Mouse (Mus musculus): Measurements from ENCODE around the gene Slc25a33.
"Not testable (repeated sequence)": the region's sequence is repeated elsewhere in the genome, so short reads cannot be mapped to it uniquely, and the experiment has no call there.

Gene Slc25a33

DNA sequence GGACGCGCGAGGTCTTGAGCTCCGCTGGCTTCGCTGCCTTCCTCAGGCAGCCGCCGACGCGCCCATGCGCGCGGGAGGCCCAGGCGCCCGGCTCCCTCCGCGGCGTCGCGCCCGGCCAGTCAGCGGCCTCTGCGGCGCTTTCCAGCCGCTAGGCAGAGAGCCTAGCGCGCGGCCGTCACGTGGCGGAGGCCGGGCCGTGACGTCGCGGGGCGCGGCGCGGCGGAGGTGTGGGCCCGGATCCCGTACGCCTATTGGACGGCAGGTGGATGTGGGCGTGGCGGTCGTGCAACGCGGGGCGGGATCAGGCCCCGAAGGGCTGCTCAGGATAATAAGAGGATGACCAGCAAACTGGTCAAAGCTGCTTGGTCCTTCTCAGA is at the start of gene Slc25a33:
Gene Slc25a33, minus strand, starts transcription at position 184 of the 377 bp plus-strand sequence.
- DNase-seq, result peak; percentile 97

DNA sequence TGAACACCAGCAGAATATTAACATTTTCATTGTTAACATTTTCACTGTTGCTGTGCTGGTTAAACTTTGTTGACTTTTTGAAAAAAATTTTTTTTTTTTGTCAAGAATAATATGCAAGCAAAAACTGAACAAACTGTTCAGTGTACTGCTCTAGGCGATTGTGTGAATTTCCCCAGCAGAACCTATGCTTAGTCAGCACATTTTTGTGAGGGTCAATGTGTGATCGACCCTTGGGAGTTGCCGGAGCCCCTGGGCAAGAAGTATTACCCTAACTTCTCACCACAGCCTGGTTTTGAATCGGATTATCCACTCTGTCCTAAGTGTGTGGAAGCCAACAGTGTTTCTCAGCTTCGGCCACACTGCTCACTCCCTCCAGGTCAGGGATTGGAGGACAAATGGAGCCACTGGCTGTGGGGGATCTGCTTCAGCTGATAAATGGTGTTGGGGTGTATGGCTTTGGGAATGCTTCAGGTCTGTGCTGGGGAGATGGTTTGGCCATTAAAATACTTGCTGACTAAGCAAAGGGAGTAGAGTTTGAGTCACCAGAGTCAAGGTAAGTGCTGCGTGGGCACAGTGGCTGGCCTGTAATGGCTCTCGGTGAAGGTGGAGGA is 48.6 kb upstream of the Slc25a33 start:
- DNase-seq, result no peak

DNA sequence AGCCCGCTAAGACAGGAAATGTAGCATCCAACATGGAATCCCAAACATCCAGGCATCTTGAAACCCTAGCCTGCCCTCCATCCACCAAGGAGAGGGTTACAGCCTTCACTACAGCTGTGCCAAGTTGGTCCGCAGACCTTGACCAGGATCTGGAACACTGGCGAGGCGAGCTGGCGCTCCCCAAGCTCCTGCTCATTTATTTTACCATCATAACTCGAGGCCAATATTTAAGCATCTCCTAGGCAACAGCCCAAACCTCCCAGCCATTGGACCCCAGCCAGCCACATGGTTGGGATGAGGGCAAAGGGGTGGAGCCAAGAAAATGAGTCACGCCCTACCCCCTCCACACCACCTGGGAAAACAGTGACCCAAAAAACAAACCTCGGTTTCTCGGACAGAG is 48.0 kb upstream of the Slc25a33 start:
- no peak for DNase-seq

DNA sequence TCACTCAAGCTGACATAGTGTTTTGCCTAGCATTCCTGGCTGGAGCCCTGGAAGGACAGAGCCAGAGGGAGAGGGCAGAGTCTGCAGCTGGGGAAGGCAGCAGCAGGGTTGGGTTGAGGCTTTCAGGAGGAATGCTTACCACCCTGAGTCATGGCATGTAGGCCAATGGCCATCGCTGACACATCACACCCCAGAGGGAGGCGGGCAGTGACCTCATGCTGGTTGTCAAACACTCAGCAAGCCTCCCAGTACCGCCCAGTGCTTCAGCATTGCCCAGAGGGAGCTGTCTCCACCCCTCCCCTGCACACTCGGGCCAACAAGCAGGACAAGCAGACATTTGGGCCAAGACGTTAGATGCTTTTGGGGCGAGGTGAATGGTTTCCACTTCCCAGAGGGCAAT is 46.5 kb upstream of the Slc25a33 start:
- no peak for DNase-seq

DNA sequence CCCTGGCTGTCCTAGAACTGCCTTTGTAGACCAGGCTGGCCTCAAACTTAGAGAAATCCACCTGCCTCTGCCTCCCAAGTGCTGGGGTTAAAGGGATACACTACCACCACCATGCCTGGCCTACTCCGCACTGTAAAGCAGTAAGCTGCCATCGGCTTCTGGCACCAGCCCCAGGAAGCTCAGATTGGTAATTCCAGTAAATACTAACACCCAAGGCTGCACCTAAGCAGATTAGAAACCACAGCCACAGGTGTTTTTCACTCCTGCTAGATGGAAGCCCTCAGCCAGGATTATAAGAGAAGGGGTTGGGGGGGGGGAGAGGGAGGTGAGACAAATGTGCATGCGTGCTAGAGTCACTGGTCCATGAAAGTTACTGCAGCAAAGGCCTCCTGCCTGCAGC is 45.1 kb upstream of the Slc25a33 start:
- DNase-seq, result no peak

DNA sequence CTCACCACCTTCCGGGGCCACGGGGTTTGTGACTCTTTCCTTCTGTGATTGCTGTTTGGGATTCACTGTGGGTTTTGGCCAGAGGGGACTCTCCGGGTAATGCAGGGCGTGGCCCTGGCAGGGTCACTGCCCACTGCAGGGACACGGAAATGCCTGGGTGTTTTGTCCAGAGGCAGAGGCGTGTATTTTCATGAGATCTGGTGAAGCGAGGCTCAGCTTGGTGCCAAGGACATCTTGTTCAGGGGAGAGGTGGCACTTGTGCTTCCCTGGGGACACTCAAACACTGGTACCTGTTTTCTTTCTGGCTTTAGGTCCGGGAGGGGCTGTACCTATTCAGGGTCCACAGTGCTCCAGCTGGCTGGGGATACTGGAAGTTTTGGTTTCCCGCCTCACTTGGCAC is 42.5 kb upstream of the Slc25a33 start:
- DNase-seq, result no peak

DNA sequence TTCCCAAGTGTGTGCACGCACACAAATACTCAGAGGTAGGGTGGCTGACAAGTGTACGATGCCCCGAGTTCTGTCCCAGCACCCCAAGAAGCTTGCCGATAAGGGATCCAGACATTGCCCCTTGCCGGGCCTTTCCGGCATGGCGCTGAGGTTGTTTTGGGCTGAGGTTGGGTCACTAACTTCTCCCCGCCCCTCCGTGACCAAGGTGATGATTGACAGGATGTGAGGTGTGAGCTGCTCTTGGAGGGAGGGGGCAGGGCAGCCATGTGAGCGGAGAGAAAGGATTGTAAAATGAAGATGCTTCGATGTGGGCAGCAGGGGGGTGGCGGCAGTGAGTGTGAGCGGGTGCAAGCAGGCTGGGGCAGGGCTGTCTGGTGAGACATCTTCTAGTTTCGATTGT is 41.5 kb upstream of the Slc25a33 start:
- DNase-seq, result no peak

DNA sequence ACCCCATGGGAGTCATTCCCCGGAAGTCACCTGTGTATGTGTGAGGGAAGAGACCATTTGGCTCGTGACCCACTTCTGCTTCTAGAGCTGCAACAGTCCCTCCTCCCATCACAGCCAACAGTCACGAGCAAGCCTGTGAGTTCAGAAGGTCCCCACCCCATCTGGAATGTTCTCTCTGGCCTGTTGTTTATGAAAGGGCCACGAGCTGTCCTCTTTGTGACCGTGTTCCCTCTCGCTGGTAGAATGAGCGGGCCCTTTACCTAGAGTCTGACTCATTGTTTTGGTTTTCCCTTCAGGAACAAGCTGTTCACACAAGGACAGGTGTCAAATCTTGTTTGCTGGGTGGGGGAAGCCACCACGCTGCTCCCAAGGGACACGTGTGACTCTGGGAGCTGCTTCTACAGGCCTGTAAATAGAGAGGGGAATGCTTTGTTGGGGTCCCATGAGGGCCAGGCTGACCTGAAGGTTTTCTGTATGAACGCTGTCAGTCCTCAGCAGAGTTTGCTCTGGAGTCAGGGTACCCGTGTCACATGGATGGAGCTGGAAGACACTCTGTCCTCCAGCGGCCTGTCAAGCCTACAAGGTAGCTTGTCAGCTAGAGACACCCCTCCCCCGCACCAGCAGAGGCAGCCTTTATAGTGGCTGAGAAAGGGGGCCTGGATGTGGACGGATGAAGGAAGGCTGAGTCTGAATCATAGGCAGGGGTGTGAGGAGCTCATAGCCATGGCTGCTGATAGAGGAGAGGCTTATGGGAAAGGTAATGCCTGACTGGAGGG is 39.5 kb upstream of the Slc25a33 start:
- DNase-seq, result no peak

DNA sequence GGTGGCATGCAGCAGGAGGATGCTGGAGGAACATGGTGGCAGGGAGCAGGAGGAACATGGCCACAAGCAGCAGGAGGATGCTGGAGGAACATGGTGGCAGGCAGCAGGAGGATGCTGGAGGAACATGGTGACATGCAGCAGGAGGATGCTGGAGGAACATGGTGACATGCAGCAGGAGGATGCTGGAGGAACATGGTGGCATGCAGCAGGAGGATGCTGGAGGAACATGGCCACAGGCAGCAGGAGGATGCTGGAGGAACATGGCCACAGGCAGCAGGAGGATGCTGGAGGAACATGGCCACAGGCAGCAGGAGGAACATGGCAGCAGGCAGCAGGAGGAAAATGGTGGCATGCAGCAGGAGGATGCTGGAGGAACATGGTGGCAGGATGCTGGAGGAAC is 36.3 kb upstream of the Slc25a33 start:
- not testable (repeated sequence) for DNase-seq

DNA sequence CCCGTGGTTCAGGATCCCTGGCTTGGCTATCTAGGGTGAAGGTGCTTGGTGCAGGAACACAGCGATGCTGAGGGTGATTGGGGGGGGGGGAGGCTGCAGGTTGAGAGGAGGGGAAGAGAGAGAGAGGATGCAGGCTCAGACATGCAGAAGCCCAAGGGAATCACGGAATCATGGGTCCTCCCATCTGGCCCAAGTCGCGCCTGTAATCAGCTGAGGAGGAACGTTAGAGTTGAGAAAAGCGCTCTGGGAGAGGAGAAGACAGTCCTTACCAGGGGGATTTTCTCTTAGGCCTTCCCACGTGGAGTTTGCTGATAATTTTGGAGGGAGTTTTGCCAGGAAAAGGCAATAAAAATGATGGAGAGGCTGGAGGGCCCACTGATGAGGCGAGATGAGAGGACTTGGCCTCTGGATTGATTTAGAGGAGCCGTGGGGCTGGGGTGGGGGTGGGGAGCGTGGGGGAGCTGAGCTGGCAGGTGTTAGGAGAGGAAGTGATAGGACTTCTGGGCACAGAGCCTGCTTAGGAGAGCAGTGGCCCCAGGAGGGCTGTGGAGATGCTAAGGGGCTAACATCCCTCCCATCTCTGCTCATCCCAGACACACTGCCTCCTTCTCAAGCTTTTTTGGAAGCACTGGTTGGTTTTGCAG is 34.6 kb upstream of the Slc25a33 start:
- no peak for DNase-seq

DNA sequence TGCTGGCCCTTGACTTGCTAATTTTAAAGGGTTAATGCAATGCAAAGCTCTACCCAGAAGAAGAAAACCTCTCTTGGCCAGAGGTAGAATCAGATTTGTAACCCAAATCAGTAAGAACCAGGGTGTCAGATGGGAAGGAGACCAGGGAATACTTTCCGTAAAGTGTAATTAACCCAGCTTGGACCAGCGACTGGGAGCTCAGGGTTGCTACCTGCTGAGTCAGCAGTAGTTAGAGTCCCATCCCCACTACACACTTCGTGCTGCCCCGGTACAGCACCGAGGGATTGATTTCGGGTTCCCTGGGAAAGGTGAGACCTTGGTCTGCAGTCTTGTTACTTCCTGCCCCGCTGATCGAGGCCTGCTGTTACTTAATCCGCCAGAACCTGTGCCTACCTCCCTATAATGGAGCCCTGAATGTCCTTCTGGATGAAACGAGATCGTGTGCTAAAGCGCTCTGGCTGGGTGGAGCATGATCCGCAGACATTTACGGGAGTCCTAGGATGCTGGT is 34.0 kb upstream of the Slc25a33 start:
- no peak for DNase-seq

DNA sequence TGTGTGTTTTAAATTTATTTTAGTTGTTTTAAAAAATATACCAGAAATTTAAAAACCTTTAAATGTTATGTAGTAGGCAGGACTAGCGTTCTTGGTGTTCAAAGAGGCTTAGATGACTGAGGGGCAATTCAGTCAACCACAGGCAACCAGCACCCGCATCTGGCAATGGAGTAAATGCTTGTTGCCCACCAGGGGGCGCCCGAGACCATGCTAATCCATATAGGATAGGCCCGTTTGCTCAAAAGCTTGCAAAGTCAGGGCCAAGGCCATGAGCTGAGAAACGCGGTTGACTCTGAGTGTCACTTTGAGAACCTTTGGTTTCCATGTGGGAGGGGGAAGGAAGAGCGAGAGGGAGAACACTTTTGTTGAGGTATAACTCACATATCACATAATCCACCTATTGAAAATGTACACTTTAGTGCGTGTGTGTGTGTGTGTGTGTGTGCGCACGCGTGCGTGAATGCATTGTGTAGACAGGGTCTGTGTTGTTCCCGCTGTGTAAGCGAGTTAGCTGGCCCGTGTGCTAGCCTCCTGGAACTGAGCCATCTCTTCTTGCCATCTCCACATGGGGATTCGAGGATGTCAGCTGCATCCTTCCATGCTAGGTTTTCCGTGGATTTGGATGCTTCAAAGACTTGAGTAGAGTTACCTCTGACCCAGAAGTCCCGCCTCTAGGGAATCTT is 32.8 kb upstream of the Slc25a33 start:
- peak; percentile 87 for DNase-seq

DNA sequence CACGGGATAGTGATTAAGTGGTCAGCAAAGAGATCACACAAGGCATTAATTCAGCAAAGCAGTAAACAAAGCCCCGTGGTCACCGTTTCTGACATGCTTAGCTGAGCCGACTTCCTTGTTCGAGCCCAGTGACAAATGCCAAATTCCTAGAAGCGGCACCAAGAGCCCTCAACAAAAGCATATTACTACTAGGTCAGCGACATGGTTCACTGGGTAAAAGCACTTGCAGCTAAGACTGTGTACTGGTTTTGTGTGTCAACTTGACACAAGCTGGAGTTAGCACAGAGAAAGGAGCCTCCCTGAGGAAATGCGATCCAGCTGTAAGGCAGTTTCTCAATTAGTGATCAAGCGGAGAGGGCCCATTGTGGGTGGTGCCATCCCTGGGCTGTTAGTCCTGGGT is 28.2 kb upstream of the Slc25a33 start:
- DNase-seq, result no peak

DNA sequence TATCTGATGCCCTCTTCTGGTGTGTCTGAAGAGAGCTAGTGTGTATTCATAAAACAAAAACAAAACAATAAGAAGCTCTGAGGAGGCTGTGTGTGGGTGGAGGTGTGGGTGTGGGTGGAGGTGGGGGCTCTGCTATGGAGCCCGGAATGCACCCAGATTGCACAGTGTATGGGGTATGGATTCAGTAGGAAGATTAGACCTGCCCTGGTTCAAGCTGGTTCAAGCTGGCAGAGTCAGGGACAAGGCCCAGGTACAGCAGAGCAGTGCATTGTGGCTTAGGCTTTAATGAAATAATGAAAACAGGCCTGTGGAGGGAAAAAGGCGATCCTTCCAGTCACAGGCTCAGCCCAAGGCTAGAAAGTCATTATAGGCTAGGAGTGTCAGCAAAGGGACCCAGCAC is 26.5 kb upstream of the Slc25a33 start:
- DNase-seq, result no peak

DNA sequence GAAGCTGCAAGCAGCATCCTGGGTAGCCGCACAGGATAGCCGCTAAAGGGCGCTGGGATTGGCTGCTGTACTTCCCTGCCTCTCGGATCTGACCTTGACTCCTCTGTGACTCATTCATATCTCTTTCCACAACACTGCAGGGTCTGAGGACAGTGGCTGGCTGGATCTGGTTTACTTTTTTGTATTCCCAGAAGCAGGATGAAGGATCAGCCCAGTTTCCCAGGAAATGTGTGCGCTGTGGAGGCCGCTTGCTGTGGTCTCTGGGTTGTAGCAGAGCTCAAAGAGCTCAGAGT is 26.0 kb upstream of the Slc25a33 start:
- DNase-seq, result no peak

DNA sequence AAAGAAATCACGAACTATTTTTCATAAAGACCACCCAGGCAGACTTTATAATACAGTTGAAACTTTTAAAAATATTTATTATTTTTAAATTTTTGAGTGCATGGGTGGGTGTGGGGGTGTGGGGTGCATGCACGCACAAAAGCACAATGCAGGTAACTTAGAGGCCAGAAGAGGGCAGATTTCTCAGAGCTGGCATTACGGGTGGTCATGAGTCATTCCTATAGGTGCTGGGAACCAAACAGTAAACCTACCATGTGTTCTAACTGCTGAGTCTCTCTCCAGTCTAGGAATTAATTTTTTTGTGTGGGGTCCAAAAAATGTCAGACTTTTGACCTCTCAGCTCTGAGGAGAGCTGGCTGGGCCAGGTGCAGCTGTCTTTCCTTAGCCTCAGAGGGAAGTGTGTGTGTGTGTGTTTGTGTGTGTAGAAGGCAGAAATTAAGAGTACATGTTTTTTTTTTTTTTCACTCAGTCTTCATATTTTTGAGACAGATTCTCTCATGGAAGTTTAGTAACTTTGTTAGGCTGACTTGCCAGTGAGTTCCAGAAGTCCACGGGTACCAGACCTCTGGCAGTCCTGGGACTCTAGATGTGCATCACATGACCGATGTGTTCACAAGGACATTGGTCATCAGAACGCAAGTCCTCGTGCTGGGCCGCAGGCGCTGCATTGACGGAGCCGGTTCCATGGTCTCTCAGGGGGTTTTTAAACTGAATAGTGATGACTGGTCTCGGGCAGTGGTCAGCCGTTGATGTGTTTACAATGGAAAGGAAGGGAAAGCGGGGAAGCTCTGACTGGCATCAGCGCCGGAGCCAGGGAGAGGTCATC is 25.5 kb upstream of the Slc25a33 start:
- DNase-seq, result no peak

DNA sequence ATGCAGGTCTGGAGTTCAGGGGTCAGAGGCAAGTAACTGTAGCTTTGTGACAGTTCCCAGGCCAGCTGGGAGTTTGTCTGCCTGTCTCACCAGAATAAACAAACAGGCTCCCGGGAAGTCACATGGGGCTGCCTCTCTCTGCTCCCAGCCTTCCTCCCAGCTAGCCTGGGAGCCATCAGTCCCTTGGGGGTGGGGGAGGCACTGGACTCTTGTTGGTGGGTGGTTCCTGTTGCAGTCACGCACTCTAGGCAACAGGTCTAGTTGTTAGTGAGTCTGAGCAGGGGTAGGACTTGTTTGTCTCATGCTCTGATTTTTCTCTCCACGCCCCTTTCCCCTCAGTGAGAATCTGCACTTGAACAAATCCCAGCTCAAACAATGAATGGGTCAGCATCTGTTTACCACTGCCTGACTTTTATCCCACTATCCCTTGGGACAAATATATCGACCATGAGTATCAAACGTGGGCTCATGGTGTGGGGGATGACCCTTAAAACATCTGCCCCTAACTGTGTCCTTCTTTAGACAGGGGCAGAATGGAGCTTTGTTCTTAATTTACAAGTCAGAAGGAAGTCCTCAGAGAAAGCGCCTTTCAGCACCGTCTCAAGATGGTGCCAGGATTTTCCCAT is 24.7 kb upstream of the Slc25a33 start:
- no peak for DNase-seq

DNA sequence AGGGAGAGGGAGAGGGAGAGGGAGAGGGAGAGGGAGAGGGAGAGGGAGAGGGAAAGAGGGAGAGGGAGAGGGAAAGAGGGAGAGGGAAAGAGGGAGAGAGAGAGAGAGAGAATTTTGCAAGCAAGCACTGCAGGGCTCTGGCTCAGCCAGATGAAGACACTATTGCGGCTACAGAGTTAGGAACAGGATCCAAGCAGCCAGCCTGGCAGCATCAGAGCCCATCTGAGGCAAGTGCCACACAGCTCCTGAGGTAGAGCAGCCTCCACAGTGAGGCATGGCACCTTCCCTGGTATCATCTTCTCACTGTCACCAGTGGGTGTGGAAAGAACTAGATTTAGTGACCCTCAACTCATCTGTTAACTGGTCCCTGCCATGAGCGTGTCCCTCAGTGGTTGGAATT is 24.0 kb upstream of the Slc25a33 start:
- DNase-seq, result no peak

DNA sequence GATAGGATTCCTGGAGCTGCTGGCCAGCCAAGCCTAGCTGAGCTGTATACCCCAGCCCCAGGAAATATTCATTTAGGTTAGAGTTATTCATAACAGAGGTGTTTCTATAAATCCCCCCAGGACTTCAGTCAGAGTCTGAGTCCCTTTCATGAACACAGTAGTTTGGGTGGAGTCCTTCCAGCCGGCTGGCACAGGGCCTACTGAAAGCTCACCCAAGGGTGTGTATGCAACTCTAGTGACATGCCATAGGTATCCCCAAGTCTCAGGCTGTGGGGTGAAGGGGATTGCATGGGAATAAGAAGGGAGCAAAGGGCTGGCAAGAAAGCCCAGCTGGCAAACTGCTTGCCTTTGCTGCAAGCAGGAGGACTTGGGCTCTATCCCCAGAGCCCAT is 23.1 kb upstream of the Slc25a33 start:
- no peak for DNase-seq

DNA sequence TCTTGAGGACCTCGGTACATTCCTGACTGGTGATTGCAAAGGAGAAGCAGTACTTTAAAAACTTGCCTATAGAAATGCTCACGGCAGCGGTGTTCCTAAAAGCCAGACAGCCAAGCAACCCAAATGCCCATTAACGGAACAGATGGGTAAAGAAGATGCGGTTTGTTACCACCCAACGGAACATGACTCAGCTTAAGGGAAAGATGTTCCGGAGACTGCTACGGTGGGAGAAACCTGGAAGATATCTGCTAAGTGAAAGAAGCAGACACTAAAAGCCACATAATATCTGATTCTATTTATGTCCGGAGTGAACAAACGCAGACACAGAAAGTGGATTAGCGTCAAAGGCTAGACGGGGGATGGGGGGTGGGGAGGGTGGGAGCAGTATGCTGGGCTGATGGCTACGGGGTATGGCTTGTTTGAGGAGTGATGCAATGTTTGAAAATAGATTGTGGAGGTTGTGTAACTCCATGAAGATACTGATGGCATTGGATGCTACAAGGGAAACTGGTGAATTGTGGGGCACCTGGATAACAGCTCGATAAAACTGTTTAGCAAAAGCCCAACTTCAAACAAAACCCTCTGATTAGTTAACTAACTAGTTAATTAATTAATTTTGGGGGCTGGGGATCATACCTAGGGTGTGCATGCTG is 22.6 kb upstream of the Slc25a33 start:
- peak; percentile 60 for DNase-seq

DNA sequence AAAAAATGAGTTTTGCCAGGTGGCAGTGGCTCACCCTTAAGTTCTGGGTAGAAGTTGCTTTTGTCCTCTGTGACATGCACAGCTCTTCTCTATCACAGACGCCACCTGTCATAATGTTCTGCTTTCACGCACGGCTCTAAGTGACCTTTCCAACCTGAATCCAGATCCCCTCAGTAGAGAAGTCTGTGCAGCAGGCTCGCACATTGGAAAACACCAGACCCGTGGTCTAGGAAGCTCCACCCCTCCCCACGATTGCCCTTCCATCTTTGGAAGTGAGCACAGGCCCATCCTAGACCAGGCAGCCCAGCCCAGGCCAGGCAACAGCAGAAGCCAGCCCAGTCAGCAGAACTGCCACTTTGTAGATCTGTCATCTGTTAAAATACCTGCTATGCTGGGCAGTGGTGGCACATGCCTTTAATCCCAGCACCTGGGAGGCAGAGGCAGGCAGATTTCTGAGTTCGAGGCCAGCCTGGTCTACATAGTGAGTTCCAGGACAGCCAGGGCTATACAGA is 20.9 kb upstream of the Slc25a33 start:
- no peak for DNase-seq

DNA sequence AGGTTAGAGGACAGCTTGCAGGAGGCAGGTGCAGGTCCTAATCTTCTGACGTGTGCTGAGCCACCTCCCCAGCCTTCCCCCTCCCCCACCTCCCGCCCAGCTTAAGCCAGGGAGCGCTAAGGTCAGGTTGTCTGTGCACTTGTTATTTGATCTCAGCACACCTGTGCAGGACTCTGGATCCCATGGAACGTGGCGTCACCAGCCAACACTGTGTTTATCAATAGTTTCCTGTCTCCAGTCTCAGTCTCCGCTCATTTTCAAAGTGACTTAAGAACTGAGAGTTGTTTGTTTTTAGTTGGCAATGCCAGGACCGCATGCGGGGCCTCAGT is 19.9 kb upstream of the Slc25a33 start:
- no peak for DNase-seq
